Comparison of ENCODE assay signal across 16 mouse cellular contexts in the genomic region with DNA sequence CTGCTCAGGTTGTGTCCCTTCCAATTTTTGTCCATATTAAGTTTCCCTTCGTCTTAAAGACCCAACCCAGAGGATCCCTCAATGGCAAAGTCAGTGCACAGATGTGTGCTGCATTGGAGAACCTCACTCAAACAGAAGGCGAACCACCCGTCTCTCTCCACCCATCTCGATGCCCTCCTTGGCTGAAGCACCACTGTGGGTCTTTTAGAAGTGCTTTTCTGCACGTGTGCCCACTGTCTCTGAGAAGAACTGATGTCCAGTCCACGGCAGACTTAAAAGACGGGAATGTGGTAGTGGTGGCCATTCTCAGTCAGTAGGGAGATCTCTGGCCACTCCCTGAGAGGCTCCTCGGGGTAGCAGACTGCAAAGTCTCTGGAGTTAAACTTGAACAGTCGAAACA.
"Had no signal": no experiment of that assay in that cellular context is flagged by ENCODE, and none has a peak within 500 bp of the region (broad histone marks: within the 10 kb centered on the region; RNA-seq: fewer than 3 reads in every experiment).

No protein-coding gene starts in this region.

- H3K9me3 ChIP-seq: neural tube, embryonic 12.5 days; neural tube, embryonic 13.5 days; neural tube, embryonic 15.5 days; stomach, embryonic 15.5 days had no signal

- H3K27ac ChIP-seq: neural tube, embryonic 12.5 days; neural tube, embryonic 13.5 days; neural tube, embryonic 15.5 days; stomach, embryonic 15.5 days; stomach, postnatal 0 days had no signal

- H3K9ac ChIP-seq: neural tube, embryonic 12.5 days; neural tube, embryonic 13.5 days; neural tube, embryonic 15.5 days; stomach, embryonic 15.5 days had no signal

- H3K4me2 ChIP-seq: neural tube, embryonic 12.5 days; neural tube, embryonic 13.5 days; neural tube, embryonic 15.5 days; stomach, embryonic 15.5 days had no signal

- H3K4me1 ChIP-seq: neural tube, embryonic 12.5 days; neural tube, embryonic 13.5 days; neural tube, embryonic 15.5 days; stomach, embryonic 15.5 days had no signal

- H3K36me3 ChIP-seq: neural tube, embryonic 12.5 days; neural tube, embryonic 13.5 days; neural tube, embryonic 15.5 days had no signal

- H3K27me3 ChIP-seq: neural tube, embryonic 12.5 days; neural tube, embryonic 13.5 days; neural tube, embryonic 15.5 days; stomach, embryonic 15.5 days had no signal

- DNase-seq: retina, postnatal 1 day; right cerebral cortex, adult 18-20 months; right cerebral cortex, postnatal 14 days; right cerebral cortex, postnatal 25 days; right cerebral cortex, postnatal 4 days; spleen, adult 18-20 months; thymus, adult 18-20 months; thymus, adult 2 months; thymus, postnatal 14 days; thymus, postnatal 25 days; thymus, postnatal 36 days had no signal

- H3K4me3 ChIP-seq: neural tube, embryonic 12.5 days; neural tube, embryonic 13.5 days; neural tube, embryonic 15.5 days; stomach, embryonic 15.5 days had no signal
